Mouse (Mus musculus) stomach, embryonic 16.5 days (tissue): ENCODE data around the gene Cd96. TPM values are rescaled to one million over a fixed set of nuclear protein-coding genes. Genes with fewer than 3 reads are reported as not detected.
A peak's percentile ranks its signal among the peaks of the same experiment; 100 is the strongest.

ENCODE experiments used
- ATAC-seq: fragments of 200-750 bp; cut with Nextera tagmentation; 2 replicates; pipeline ENCODE4 v1.8.0; 2017; ENCODE audit warnings: moderate number of reproducible peaks, moderate TSS enrichment; ENCODE audit not compliant: insufficient read depth, low FRiP score
- H3K27ac ChIP-seq: fragments of 300-500 bp; sonication (generic); 2 replicates; pipeline ENCODE4 v1.5.1; 2014; ENCODE audit warnings: low read length
- H3K27me3 ChIP-seq: fragments of 300-500 bp; sonication (generic); 2 replicates; pipeline ENCODE4 v1.6.1; 2014; ENCODE audit warnings: low read length, control low read depth, mixed read lengths; ENCODE audit not compliant: control insufficient read depth, insufficient read depth
- H3K36me3 ChIP-seq: fragments of 300-500 bp; sonication (generic); 2 replicates; pipeline ENCODE4 v1.6.1; 2014; ENCODE audit warnings: low read length; ENCODE audit not compliant: control insufficient read depth, insufficient read depth
- H3K4me1 ChIP-seq: fragments of 300-500 bp; sonication (generic); 2 replicates; pipeline ENCODE4 v1.6.1; 2014; ENCODE audit warnings: low read length, control low read depth, mixed read lengths; ENCODE audit not compliant: control insufficient read depth, insufficient read depth
- H3K4me2 ChIP-seq: fragments of 300-500 bp; sonication (generic); 2 replicates; pipeline ENCODE4 v1.6.1; 2014; ENCODE audit warnings: low read depth, low read length, mixed read lengths
- H3K4me3 ChIP-seq: fragments of 300-500 bp; sonication (generic); replicated peaks from 2 replicates; pipeline ENCODE4 v1.5.1; 2014; ENCODE audit warnings: mild to moderate bottlenecking, low read length
- H3K9ac ChIP-seq: fragments of 300-500 bp; sonication (generic); 2 replicates; pipeline ENCODE4 v1.6.1; 2014; ENCODE audit warnings: low read length
- H3K9me3 ChIP-seq: fragments of 300-500 bp; sonication (generic); replicated peaks from 2 replicates; pipeline ENCODE4 v1.6.1; 2016; ENCODE audit warnings: low read length, control low read depth; ENCODE audit not compliant: control insufficient read depth
- WGBS: fragments of 180-500 bp; shearing (Covaris S2); extraction: QIAGEN DNeasy Blood & Tissue Kit; methylation state at CpG from one replicate; pipeline ENCODE4 v1.1.7; 2014; 5-methylcytosine and 5-hydroxymethylcytosine counted together
- polyA plus RNA-seq: library from polyadenylated mRNA; unstranded; fragments of >200 nt; fragmentation: Nextera tagmentation; extraction: Ambion mirVana; gene quantifications from 2 replicates; pipeline ENCODE4 v1.2.1, GENCODE M21; 2015

The Cd96 gene
- polyA plus RNA-seq, 1 experiment from 2014 or later: 0.09 TPM

GRCm38 (mm10) chr16:46092935-46093334, 27.1 kb downstream of the Cd96 start:
- 86% methylated on average over 2 of the region's 2 CpGs for WGBS
- H3K27ac ChIP-seq: no peak overlapping the region
- ATAC-seq: no peak
- H3K4me1 ChIP-seq: no peaks in the 10 kb centered on the region
- no peaks in the 10 kb centered on the region for H3K9me3 ChIP-seq
- H3K27me3 ChIP-seq: no peaks in the 10 kb centered on the region
- no peaks in the 10 kb centered on the region for H3K36me3 ChIP-seq
- H3K4me2 ChIP-seq: no peak overlapping the region
- no peak overlapping the region for H3K9ac ChIP-seq
- H3K4me3 ChIP-seq: no peak overlapping the region

DNA sequence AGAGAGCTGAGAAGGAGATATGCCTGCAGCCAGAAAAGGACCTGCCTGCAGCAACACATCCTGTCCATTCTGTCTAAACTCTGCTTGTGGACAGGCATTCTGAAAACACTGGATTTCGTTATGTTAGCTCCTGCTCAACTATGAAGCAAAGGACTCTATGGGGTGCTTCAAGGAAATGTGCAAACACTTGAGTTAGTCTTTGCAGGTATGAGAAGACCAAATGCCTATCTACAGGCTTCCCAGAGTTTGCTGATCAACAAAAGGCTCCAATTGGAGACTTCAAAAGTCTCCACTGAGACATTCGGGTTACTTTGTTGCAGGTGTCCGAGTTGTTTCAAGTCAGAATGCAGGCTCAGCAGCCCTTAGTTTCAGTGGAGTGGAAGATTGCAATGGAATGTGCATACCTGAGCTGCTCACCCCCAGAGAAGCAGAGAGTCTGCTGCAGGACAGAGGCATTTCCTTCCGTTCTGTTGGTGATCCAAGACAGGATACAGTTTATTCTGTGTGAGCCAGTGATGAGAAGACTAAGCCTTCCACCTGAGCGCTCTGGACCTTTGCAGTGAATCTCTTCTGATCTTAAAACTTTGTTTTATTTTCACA, 33.1 kb downstream of the Cd96 start:
- H3K4me2 ChIP-seq: no peak overlapping the region
- ATAC-seq: no peak
- H3K27me3 ChIP-seq: no peaks in the 10 kb centered on the region
- H3K9me3 ChIP-seq: no peaks in the 10 kb centered on the region
- H3K9ac ChIP-seq: no peak overlapping the region
- H3K4me1 ChIP-seq: no peaks in the 10 kb centered on the region
- no peak overlapping the region for H3K27ac ChIP-seq
- no peak overlapping the region for H3K4me3 ChIP-seq
- H3K36me3 ChIP-seq: no peaks in the 10 kb centered on the region
- whole genome bisulfite sequencing: 66% methylated on average over 5 of the region's 5 CpGs

DNA sequence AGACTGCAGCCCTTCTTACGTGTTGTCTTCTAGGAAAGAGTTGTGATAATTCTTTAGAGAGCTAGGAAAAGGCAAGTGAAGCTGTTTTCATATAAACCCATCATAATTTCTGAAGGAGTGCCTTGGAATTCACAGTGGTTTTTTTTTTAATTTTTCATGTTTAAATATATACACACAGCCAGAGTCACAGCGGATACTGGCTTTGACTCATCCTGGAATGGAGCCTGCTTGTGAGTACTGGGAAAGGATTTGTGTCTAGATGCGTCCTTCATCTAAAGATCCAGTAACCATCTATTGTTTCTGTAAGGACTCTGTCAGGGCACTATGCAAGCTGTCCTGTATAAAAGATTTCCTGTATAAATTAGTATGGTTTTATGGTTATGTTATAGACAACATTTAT, 52.1 kb downstream of the Cd96 start:
- H3K27me3 ChIP-seq: no peaks in the 10 kb centered on the region
- H3K4me2 ChIP-seq: no peak overlapping the region
- no peak overlapping the region for H3K4me3 ChIP-seq
- ATAC-seq: no peak
- no peaks in the 10 kb centered on the region for H3K9me3 ChIP-seq
- H3K9ac ChIP-seq: no peak overlapping the region
- H3K36me3 ChIP-seq: no peaks in the 10 kb centered on the region
- no peak overlapping the region for H3K27ac ChIP-seq
- WGBS: 55% methylated on average over 3 of the region's 3 CpGs
- no peaks in the 10 kb centered on the region for H3K4me1 ChIP-seq

DNA sequence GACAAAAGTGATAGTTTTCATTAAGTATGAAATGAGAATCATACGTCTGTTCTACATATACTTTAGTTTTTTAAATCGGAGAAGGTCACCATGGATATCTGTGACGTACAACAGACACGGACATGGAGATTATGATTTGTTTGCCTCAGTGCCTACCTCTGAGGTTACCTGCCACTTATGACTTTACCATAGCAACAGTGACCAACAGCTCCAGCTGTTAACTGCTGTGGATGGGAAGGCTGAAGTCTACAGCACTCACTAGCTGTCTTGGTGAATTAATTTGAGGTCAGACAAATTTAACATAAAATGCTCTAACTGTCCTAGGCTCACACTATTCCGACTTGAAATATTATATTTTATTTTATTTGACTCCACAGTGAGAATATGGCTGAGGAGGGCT, 56.8 kb downstream of the Cd96 start:
- Histone ChIP-seq H3K36me3 (no peaks in the 10 kb centered on the region), H3K4me2 (no peak overlapping the region), H3K4me3 (no peak overlapping the region), H3K9me3 (no peaks in the 10 kb centered on the region), H3K9ac (no peak overlapping the region), H3K27me3 (no peaks in the 10 kb centered on the region), H3K27ac (no peak overlapping the region), H3K4me1 (no peaks in the 10 kb centered on the region)
- ATAC-seq: no peak
- WGBS: 78% methylated on average over 5 of the region's 5 CpGs

- Histone ChIP-seq H3K36me3 (no peaks in the 10 kb centered on the region), H3K4me2 (no peak overlapping the region), H3K27me3 (no peaks in the 10 kb centered on the region), H3K4me3 (no peak overlapping the region), H3K9me3 (no peaks in the 10 kb centered on the region), H3K4me1 (no peaks in the 10 kb centered on the region), H3K9ac (no peak overlapping the region), H3K27ac (no peak overlapping the region)
- WGBS: 79% methylated on average over 2 of the region's 2 CpGs
- no peak for ATAC-seq
Measured at GRCm38 (mm10) chr16:46046906-46047305, 73.1 kb downstream of the Cd96 start.

GRCm38 (mm10) chr16:46036261-46036660, 83.8 kb downstream of the Cd96 start:
- Histone ChIP-seq H3K27me3 (no peaks in the 10 kb centered on the region), H3K4me1 (no peaks in the 10 kb centered on the region), H3K27ac (no peak overlapping the region), H3K4me2 (no peak overlapping the region), H3K36me3 (no peaks in the 10 kb centered on the region), H3K9me3 (no peaks in the 10 kb centered on the region), H3K9ac (no peak overlapping the region), H3K4me3 (no peak overlapping the region)
- WGBS: 43% methylated on average over 2 of the region's 2 CpGs
- no peak for ATAC-seq

DNA sequence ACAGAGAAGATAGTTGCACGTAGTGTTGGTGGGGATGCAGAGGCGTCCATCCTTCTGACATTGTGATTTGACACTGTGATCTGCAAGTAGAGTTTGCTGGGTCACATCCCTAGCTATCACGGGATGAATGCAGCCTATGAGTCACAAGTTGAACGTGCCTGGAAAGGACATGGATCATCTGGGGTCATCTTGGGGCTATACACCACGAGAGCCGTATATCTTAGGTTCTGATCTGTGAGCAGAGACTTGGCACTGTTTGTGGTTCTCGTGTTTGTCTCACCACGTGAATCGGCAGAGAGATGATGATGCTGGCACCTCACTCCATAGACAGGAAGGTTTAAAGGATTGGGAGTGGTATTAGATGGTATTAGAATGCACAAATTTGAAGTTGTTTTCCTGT, 86.2 kb downstream of the Cd96 start:
- no peak for ATAC-seq
- H3K4me2 ChIP-seq: no peak overlapping the region
- no peak overlapping the region for H3K9ac ChIP-seq
- H3K9me3 ChIP-seq: no peaks in the 10 kb centered on the region
- H3K27me3 ChIP-seq: no peaks in the 10 kb centered on the region
- H3K4me1 ChIP-seq: no peaks in the 10 kb centered on the region
- WGBS: 66% methylated on average over 9 of the region's 9 CpGs
- no peak overlapping the region for H3K4me3 ChIP-seq
- H3K27ac ChIP-seq: no peak overlapping the region
- no peaks in the 10 kb centered on the region for H3K36me3 ChIP-seq

- H3K27ac ChIP-seq: no peak overlapping the region
- no peak overlapping the region for H3K9ac ChIP-seq
- no peak overlapping the region for H3K4me2 ChIP-seq
- H3K27me3 ChIP-seq: no peaks in the 10 kb centered on the region
- no peaks in the 10 kb centered on the region for H3K9me3 ChIP-seq
- WGBS: 60% methylated on average over 5 of the region's 5 CpGs
- H3K4me3 ChIP-seq: no peak overlapping the region
- no peaks in the 10 kb centered on the region for H3K4me1 ChIP-seq
- 0 out of 2 replicates have a peak, but pooled peaks have one; percentile 17 for ATAC-seq
- no peaks in the 10 kb centered on the region for H3K36me3 ChIP-seq
Measured at GRCm38 (mm10) chr16:46022958-46023491, 97.0 kb downstream of the Cd96 start.

DNA sequence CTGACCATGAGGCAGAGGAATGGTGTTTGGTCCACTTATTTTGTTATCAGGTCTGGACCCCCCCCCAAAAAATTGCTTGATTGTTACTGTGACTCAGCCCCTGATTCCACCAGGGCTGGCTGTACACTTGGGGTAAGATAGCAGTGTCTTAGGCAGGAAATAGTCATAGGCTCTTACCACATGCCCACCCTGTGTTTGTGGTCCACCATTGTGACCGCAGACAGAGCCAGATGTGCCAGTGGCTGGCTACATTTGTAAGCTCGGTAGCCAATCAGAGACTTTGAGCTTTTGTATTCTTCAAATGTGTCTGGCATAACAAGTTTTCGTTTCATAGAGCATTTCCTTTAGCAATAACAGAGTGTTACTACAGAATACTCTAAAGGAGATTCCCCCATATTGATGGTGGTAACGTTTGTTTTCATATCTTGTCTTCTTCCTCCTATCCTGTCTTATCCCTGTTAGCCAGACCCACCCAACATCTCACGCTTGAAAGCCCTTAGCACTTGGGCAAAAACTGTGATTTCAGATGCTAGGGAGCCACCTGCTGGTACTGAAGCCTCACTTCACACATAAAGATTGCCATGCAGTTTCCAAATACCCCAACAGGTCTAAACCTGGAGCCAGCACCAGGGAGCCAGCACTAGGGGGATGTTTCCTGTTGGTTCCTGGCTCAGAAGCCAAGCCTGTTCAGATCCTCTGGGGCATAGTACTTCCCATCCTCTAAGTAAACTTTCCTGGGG, 97.7 kb downstream of the Cd96 start:
- WGBS: 41% methylated on average over 5 of the region's 5 CpGs
- ATAC-seq: peak; percentile 29; the same call in 1 of the 2 replicates
- no peaks in the 10 kb centered on the region for H3K36me3 ChIP-seq
- no peak overlapping the region for H3K4me2 ChIP-seq
- H3K4me1 ChIP-seq: no peaks in the 10 kb centered on the region
- no peak overlapping the region for H3K4me3 ChIP-seq
- no peak overlapping the region for H3K9ac ChIP-seq
- H3K27ac ChIP-seq: no peak overlapping the region
- H3K9me3 ChIP-seq: no peaks in the 10 kb centered on the region
- no peaks in the 10 kb centered on the region for H3K27me3 ChIP-seq
